Mouse (Mus musculus) E14TG2a.4 (cell line): ENCODE results near the gene Ccrl2.

ENCODE experiments used
- H3K27me3 ChIP-seq: 2 replicates; pipeline ENCODE4 v1.6.1; 2014; ENCODE audit warnings: low read length, control low read depth; ENCODE audit not compliant: insufficient read depth
- H3K36me3 ChIP-seq: 2 replicates; pipeline ENCODE4 v1.6.1; 2014; ENCODE audit warnings: low read length, control low read depth; ENCODE audit not compliant: insufficient read depth
- H3K4me1 ChIP-seq: replicated peaks from 2 replicates; pipeline ENCODE4 v1.6.1; 2014; ENCODE audit warnings: low read depth, low read length, control low read depth
- H3K4me3 ChIP-seq: replicated peaks from 2 replicates; pipeline ENCODE4 v1.5.1; 2014; ENCODE audit warnings: mild to moderate bottlenecking, low read length
- H3K9me3 ChIP-seq: 2 replicates; pipeline ENCODE4 v1.6.1; 2014; ENCODE audit warnings: low read length, control low read depth
- CTCF ChIP-seq: conservative IDR thresholded peaks from 2 replicates; pipeline ENCODE4 v1.5.1; 2014; ENCODE audit warnings: low read length
- NANOG ChIP-seq: IDR thresholded peaks from 2 replicates; pipeline ENCODE4 v1.6.1; 2014; ENCODE audit warnings: borderline replicate concordance, low read length, mixed read lengths
- POU5F1 ChIP-seq: IDR thresholded peaks from 2 replicates; pipeline ENCODE4 v1.6.1; 2014; ENCODE audit warnings: low read length, borderline replicate concordance

Gene Ccrl2

GRCm38 (mm10) chr9:111056798-111057543 lies at the start of gene Ccrl2:
Gene Ccrl2, minus strand, starts transcription at chr9:111057519.
- Histone ChIP-seq H3K4me1 (peaks cover 20% of the 10 kb centered on the region), H3K9me3 (no peaks in the 10 kb centered on the region), H3K4me3 (no peak within 1 kb of the TSS), H3K27me3 (peaks cover 20% of the 10 kb centered on the region), H3K36me3 (no peaks in the 10 kb centered on the region)
- no peak for TF ChIP-seq CTCF
- TF ChIP-seq POU5F1 = no peak
- no peak for TF ChIP-seq NANOG

GRCm38 (mm10) chr9:111103893-111104292 lies 46.6 kb upstream of the Ccrl2 start:
- Histone ChIP-seq H3K27me3 (no peaks in the 10 kb centered on the region), H3K4me3 (no peak overlapping the region), H3K4me1 (no peaks in the 10 kb centered on the region), H3K36me3 (no peaks in the 10 kb centered on the region), H3K9me3 (no peaks in the 10 kb centered on the region)
- TF ChIP-seq NANOG (no peak), POU5F1 (no peak), CTCF (no peak)

GRCm38 (mm10) chr9:111103293-111103692 lies 46.0 kb upstream of the Ccrl2 start:
- no peak for TF ChIP-seq NANOG
- TF ChIP-seq POU5F1 = no peak
- no peak for TF ChIP-seq CTCF
- H3K4me3 ChIP-seq = no peak overlapping the region
- H3K4me1 ChIP-seq = no peaks in the 10 kb centered on the region
- no peaks in the 10 kb centered on the region for H3K27me3 ChIP-seq
- H3K9me3 ChIP-seq = no peaks in the 10 kb centered on the region
- H3K36me3 ChIP-seq = no peaks in the 10 kb centered on the region

- Histone ChIP-seq H3K36me3 (no peaks in the 10 kb centered on the region), H3K4me1 (peaks cover 12% of the 10 kb centered on the region), H3K4me3 (no peak overlapping the region), H3K27me3 (peaks cover 4% of the 10 kb centered on the region; the same call in 1 of the 2 replicates), H3K9me3 (no peaks in the 10 kb centered on the region)
- TF ChIP-seq NANOG = no peak
- TF ChIP-seq CTCF = no peak
- no peak for TF ChIP-seq POU5F1
Measured at GRCm38 (mm10) chr9:111100406-111100805, 43.1 kb upstream of the Ccrl2 start.

- H3K4me1 ChIP-seq = peaks cover 15% of the 10 kb centered on the region
- H3K36me3 ChIP-seq = no peaks in the 10 kb centered on the region
- peaks cover 8% of the 10 kb centered on the region; the same call in 1 of the 2 replicates for H3K27me3 ChIP-seq
- no peaks in the 10 kb centered on the region for H3K9me3 ChIP-seq
- H3K4me3 ChIP-seq = no peak overlapping the region
- TF ChIP-seq POU5F1 (no peak), CTCF (no peak), NANOG (no peak)
Measured at GRCm38 (mm10) chr9:111097543-111097942, 40.2 kb upstream of the Ccrl2 start.

- TF ChIP-seq CTCF = no peak
- TF ChIP-seq POU5F1 = no peak
- no peak for TF ChIP-seq NANOG
- peaks cover 21% of the 10 kb centered on the region for H3K4me1 ChIP-seq
- peaks cover 8% of the 10 kb centered on the region; the same call in 1 of the 2 replicates for H3K27me3 ChIP-seq
- no peak overlapping the region for H3K4me3 ChIP-seq
- H3K36me3 ChIP-seq = no peaks in the 10 kb centered on the region
- no peaks in the 10 kb centered on the region for H3K9me3 ChIP-seq
Measured at GRCm38 (mm10) chr9:111096419-111097326, 39.4 kb upstream of the Ccrl2 start.

- Histone ChIP-seq H3K4me3 (no peak overlapping the region), H3K9me3 (no peaks in the 10 kb centered on the region), H3K4me1 (peaks cover 21% of the 10 kb centered on the region), H3K27me3 (peaks cover 11% of the 10 kb centered on the region; the same call in 1 of the 2 replicates), H3K36me3 (no peaks in the 10 kb centered on the region)
- TF ChIP-seq POU5F1 = no peak
- TF ChIP-seq NANOG = no peak
- no peak for TF ChIP-seq CTCF
Measured at GRCm38 (mm10) chr9:111095710-111096109, 38.4 kb upstream of the Ccrl2 start.

GRCm38 (mm10) chr9:111094626-111095025 lies 37.3 kb upstream of the Ccrl2 start:
- Histone ChIP-seq H3K36me3 (no peaks in the 10 kb centered on the region), H3K9me3 (no peaks in the 10 kb centered on the region), H3K4me1 (peaks cover 24% of the 10 kb centered on the region), H3K4me3 (no peak overlapping the region), H3K27me3 (peaks cover 11% of the 10 kb centered on the region; the same call in 1 of the 2 replicates)
- TF ChIP-seq POU5F1 (no peak), NANOG (no peak), CTCF (no peak)
